Mouse (Mus musculus) megakaryocyte, embryonic 14.5 days (primary cell): ENCODE data around the gene Prr14.

Experiments used
- FLI1 ChIP-seq: IDR thresholded peaks from 2 replicates; pipeline ENCODE4 v1.6.1; 2012; ENCODE audit warnings: low read length, inconsistent platforms, mixed read lengths
- GATA1 ChIP-seq: IDR thresholded peaks from 3 replicates; pipeline ENCODE4 v1.6.1; 2012; ENCODE audit warnings: mixed read lengths, low read length, inconsistent platforms, borderline replicate concordance

- TF ChIP-seq GATA1 (no peak), FLI1 (no peak)
Measured at GRCm38 (mm10) chr7:127511241-127511640, 51.8 kb downstream of the Prr14 start.
